Mouse (Mus musculus): ENCODE results near the gene Slc25a26.

Gene Slc25a26

DNA sequence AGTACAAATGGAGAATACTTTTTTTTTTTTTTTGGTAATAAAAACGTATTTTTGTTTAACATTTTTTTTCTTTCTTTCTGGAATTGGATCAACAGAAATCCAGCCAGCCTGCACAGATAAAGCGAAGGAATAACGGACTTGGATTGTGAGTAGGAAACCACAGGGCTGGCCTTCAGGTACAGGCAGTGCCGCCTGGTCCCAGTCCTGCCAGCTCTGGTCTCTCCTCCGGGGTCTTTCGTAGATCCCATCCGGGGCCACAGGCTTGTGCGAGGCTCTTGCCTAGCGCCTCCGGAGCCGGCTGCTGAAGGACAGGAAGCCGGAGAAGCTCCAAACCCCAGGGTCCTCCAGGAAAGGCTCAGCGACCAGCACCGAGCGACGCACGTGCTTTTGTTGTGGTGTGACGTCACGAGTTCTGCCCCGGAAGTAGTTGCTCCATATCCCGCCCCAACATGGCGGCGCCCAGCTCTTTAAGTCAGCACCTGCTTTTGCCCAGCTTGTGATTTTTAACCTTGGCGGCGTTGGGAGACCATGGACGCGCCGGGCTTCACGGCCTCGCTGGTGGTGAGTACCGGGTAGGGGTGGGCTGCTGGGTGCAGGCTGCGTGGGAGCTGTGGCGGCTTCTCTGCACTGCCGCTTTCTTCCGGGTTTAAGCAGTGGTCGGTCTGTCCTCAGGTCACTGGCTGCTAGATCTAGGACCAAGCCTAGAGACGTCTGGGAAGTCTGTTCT, at the start of gene Slc25a26:
Gene Slc25a26 (plus strand): TSS at position 435 of the 727 bp plus-strand sequence.
- peak; percentile 94 for DNase-seq (ENCODE audit: extremely low spot score)

DNA sequence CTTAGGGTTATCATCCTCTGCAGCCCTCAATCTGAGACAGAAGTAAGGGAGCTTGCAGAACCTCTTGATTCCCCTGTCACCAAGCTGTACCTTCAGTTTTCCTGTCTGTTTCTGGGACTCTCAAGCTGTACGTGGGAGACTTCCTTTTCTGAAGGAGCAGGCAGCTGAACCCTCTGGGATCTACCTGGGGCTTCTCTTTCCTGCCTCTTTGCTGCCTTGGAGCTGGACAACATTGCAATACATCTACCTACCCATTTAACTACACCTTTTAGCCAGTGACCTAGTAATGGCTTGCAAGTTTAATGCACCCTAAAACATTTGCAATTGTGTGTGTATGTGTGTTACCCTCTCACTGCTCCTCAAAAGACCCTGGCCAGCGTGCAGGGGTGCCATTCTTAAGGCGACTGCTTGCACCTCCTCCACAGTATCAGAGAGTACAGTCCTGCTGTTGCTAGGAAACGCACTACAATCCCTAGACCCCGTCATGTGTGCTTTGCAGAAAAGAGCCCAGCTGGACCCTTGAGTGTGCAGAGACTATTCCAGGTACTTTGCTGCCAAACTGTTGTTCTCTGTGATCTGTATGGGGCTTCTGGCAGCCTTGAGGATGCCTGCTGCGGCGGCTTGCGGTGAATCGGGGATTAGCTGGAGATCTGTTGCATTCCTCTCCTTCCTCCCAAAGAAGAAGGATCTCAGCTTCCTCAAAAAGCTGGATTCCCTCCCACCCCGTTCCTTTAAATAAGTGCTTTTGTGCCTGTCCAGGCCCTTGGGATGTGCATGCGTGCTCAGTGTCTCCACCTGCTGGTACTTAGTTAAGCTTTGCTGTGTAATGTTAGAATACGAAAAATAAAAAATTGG, 35.9 kb upstream of the Slc25a26 start:
- peak; percentile 59 for DNase-seq (ENCODE audit: extremely low spot score)

DNA sequence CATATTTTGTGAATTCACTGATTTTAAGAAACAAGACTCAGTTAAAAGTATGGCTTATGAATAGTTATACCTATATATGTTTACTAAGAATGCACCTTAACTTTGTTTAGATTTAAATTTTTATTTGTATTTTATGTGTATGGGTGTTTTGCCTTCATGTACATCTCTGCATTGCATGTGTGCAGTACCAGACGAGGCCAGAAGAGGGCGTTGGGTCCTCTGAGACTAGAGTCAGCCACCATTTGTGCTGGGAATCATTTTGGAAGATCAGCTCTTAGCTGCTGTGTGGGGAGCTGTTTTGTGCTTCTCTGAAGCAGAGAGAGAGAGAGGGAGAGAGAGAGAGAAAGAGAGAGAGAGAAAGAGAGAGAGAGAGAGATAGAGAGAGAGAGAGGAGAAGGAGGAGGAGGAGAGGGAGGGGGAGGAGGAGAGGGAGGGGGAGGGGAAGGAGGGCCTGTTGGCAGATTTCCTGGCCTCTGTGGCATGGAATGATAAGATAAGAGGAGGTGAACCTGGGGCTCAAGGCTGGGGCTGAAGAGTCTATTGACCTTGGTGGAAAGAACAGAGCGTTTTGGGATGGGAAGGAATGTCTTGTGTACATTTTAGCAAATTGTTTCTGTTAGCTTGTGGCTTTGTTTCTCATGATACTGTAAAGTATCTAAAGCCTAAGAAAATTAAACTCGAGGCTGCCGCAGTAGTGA, 33.5 kb upstream of the Slc25a26 start:
- peak; percentile 19 for DNase-seq (ENCODE audit: extremely low spot score)

DNA sequence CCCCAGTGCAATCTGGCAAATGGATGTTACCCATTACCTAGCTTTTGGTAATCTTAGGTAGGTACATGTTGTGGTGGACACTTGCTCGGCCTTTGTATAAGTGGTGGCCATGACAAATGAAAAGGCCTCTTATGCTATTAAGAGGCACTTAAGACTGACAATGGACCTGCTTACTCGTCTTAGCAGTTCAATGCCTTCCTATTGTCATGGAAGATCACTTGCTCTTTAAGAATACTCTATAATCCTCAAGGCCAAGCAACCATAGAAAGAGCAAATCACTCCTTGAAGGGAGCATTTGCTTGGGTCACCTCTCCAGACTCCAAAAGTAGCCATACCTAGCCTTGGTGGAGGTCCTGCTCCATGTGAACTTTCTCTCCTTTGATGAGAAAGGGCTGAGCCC, 7.4 kb upstream of the Slc25a26 start:
- no peak for DNase-seq (ENCODE audit: extremely low spot score)

DNA sequence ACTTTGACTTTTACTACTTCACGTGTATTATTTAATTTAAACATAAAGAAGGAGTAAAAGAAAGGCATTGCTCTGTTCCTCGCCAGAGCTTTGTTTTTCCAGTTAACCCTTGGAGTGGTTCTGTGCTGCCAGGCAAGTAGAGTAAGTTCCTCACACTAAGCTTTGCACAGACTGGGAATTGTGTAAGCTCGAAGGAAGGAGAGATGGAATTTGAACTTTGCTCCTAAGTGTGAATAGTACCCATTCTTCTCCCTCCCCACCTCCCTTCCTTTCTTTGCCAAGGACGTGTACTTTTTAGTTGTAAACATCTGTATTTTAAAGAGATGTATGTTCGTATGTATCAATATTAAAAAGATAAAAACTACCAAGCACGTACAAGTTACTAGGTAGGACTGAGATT, 3.8 kb downstream of the Slc25a26 start:
- no peak for DNase-seq (ENCODE audit: extremely low spot score)

DNA sequence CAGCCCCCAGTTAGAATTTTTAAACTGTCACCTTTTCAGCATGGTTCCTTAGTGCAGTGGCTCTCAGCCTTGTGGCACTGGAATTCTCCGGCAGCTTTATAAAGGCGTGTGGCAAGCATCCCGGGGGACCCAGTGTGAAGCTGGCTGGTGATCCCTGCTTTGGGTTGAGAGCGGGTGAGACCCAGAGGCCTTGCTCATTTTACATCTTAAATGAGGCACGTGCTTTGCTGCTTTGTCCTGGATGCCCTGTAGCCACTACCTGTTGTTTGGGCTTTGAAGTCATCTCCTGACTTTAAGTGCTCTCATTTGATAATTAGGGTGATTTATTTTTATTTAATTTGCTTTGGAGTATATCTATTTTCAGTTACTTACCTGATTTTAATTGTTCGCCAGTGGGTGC, 7.8 kb downstream of the Slc25a26 start:
- no peak for DNase-seq (ENCODE audit: extremely low spot score)

DNA sequence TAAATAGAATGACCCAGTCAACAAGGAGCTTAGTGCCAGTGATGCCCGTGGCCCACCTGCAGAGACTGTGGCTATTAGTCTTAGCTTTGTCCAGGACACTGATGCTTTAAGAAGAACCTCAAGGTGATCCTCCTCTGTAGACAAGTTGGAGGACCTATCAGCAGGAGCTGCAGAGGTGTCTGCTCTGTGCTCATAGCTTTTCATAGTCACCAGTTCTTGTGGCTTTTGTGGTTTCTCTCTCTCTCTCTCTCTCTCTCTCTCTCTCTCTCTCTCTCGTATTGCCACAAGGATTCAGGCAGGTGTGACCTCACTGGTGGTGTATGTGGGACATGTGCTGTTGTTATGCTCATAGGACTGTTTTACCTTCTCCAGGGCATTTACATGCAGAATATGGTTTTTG, 8.7 kb downstream of the Slc25a26 start:
- DNase-seq (ENCODE audit: extremely low spot score), result no peak

DNA sequence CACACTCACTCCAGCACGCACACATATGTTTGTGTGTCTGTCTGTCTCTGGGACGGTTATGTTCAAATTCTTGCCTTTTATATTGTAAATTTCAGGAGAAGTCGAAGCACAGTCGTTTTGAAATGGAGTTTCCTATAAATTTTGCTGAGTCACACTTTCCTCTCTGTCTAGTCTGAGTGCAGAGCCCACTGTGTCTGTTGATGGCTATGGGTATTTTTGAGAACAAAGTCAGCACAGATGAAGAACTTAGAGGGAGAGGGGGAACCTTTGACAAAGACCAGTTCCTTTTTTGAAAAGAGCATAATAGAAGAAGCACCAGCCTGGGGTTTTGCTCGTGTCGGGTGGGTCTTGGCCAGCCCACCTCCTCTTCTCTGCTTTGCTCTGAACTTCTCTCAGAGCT, 9.1 kb downstream of the Slc25a26 start:
- DNase-seq (ENCODE audit: extremely low spot score), result no peak

DNA sequence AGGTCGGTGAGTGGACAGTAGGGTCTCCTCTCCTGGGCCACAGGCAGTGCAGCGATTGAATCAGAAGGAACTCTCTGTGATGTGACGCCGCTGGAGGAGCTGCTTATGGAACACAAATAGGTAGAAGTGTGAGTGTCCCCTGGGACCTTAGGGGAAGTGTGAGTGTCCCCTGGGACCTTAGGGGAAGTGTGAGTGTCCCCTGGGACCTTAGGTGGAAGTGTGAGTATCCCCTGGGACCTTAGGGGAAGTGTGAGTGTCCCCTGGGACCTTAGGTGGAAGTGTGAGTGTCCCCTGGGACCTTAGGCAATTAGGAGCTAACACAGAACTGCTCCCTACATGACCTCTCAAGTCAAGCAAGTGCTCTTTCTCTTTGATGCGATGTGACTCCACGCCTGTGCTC, 18.0 kb downstream of the Slc25a26 start:
- DNase-seq (ENCODE audit: extremely low spot score), result no peak

DNA sequence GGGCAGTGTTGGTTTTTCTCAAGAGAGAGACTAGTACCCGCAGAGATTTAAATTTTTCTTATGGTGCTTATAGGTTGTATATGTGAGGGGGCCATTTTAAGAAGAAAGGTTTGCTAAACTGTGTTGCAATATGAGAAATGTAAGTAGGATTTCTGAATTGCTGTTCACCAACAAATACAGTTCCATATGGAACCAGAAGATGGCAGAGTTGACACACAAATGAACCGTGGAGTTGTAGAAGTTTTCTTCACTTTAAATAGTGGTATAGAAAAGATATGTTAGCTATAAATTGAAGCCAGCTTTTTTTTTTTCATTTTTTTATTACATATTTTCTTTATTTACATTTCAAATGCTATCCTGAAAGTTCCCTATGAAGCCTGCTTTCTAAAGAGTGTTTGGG, 24.2 kb downstream of the Slc25a26 start:
- peak; percentile 36 for DNase-seq (ENCODE audit: extremely low spot score)

DNA sequence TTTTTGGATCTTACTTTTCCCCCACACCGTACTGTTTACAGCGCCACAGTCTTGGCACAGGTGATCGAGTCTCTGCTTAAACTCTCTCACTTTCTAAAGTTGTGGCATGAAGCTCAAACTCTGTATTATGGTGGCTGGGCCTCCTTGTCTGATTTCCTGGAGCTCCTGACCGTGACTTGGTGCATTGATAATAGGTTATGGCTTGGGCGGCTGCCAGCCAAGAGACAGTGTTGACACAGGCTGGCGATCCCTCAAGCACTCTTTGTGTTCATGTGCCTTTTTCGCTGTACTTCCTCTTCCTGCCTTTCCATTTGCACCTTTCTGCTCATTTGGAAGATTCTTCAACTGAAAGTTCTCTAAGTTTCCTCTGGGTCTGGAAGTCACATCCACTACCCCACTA, 30.6 kb downstream of the Slc25a26 start:
- DNase-seq (ENCODE audit: extremely low spot score), result no peak

DNA sequence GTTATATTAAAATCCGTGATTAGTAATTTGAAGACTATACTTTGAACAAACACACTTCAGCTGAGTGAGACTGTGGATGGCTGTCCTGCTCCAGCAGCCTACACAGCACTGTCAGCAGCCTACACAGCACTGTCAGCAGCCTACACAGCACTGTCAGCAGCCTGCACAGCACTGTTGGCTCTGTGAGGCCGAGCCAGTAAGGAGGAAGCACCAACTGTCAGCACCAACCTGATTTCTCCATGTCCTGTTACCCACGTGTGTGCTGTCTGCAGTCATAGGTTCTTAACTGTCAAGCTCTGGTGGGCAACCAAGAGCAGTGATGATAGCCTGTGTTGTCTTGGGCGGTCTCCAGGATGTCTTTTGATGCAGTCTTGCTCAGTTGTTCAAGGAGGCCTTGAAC, 32.0 kb downstream of the Slc25a26 start:
- DNase-seq (ENCODE audit: extremely low spot score), result no peak

DNA sequence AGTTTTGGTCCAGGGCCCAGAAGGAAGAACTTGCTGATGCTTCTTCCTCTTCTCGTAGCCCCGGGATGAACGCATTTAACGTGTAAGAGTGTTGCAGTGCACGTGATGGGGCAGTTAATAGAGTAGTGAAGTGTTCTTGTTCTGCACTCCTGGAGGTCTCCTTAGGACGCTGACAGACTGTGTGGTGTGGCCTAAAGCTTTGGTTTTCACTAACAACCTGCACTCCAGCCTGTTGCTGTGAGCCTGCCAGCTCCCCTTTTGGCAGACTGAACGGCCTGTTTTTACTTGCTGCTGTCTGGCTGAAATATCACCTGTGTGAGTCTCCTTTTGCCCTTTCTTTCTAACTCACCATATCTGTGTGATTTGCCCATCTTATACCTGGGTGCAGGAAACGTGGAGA, 36.3 kb downstream of the Slc25a26 start:
- no peak for DNase-seq (ENCODE audit: extremely low spot score)

DNA sequence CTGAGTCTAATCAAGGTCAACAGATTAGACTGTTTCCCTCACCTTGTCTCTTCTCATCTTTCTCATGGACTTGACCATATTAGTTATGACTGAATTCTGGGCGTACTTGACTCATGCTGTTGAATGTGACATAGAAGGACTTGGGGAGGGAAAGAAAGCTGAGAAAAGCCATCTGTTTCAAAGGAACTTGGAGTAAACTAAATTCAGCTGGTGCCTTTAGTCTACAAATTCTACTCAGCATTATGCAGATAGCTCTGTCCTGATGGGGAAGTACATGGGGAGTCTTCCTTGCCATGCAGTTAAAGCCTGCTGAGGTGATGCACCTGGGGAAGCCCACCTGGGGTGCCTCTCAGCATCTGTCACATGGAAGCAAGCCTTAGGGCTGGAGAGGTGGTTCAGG, 37.5 kb downstream of the Slc25a26 start:
- no peak for DNase-seq (ENCODE audit: extremely low spot score)

DNA sequence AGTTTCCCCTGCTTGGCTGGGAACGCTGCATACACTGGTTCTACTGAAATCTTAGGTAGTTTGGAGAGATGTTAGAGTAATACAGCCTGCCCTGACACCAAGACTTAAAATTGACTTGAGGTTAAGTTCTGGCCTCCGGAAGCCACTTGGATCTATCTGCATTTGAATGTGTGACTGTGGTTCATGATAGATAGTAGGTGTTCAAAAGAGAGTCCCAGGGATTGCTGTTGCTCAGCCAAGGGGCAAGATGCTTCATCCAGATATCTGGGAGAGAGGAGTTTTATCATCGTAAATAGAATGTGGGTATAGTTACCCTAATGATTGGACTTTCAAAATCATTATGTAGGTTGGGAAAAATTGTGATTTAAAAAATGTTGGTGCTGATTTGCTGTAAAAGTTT, 40.0 kb downstream of the Slc25a26 start:
- DNase-seq (ENCODE audit: extremely low spot score), result no peak

DNA sequence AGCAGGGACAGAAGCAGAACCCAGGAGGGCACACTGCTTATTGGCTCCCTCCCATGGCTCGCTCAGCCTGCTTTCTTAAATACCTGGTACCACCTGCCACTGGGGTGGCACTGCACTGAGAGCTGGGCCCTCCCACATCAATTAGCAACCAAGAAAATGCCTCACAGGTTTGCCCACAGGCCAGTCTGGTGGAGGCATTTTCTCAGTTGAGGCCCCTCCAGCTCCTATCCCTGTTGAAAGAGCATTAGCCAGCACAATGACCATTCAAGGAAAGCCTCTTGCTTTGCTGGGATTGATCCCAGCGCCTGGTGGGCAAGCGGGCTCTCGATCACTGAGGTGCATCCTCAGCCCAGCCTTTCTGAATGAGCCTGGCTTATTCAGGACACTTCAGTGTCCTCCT, 40.5 kb downstream of the Slc25a26 start:
- no peak for DNase-seq (ENCODE audit: extremely low spot score)

DNA sequence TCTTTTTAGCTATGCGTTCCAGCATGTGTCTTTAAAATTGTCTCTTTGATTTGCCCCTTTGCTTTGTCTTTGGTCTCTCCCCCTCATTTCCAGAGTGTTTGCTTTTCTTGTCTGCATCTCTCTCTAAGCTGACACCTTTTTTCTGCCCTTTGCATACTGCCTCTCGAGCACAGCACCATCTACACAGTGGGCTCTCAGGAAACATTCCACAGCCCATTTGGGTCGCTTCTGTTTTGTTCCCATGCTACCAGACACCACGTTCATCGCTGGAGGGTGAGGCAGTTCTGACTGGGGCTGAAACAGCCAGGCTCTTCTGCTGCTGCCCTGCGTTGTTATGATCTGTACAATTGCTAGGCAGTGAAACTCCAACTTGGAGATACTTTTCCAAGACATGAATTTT, 41.0 kb downstream of the Slc25a26 start:
- no peak for DNase-seq (ENCODE audit: extremely low spot score)

DNA sequence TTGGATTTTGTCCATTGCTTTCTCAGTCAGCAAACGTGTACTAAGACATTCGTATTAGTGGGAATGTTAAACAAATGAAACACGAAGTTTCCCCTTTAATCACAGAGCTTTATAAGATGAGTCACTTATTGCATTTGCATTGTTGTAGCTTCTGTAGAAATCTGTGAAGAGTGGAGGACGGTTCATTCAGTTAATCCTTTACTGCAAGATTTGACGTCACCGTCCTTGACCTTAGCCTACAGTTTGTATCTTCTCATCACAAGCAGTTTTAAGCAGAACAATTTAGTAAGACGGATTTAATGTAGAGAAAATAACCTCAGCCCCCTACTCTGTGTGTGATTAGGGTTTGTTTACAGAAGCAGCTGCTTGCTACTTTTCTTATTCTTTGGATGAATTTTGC, 41.7 kb downstream of the Slc25a26 start:
- DNase-seq (ENCODE audit: extremely low spot score), result no peak

DNA sequence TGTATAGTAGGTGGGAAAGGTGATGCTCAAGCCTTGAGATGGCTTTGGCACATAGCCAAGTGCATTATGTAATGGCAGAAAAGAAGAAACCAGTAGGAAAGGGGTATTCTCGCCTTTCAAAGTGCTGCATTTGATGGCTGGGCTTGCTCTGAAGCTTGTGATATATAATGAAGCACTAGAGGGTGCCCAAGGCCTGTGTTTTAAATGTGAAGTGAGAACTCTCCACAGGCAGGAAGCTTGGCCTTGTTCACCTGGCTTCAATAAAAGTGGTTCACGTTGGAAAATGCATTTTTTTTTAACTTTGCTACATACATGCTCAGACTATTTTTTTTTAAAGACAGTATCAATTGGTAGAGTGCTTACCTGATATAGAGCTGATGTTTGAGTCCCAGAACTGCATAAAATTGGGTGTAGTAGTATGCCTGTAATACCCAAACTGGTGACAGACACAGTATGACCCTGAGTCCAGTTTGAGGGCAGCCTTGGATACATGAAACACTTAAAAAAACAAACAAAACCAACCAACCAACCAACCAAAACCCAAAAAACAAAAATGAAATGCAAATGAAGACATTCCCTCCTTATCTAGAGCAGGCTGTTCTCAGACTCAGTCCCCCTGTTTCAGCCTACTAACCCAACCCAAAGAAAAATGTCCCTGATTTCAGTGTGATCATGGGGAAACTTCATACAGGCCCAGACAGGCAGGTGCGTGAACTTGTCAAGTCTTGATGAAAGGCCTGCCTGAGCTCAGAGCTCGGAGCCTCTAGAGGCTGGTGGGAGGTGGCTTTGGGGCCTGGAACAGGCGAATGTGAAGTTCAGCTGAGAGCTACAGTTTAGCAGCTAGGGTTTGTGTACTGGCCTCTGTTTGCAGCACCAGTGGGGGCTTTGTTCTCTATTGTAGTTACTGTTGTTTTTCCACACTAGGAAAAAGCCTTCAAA, 44.0 kb downstream of the Slc25a26 start:
- DNase-seq (ENCODE audit: extremely low spot score), result peak; percentile 52

DNA sequence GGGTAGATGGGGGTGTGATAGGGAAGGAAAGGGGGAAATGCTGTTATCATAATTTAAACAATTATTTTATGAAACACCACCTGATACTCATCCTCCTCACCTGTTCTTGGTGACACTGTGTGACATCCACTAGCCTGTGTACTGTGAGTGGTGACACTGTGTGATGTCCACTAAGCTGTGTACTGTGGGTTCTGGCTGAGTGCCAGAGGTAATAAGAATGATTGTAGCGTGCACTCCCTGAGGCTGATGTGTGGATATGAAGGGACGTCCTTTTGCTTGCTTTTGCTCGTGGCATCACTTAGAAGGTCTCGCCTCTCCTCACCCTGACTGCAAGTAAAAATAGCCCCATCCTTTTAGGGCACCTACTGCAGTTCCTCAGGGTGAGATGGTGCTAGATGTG, 47.1 kb downstream of the Slc25a26 start:
- no peak for DNase-seq (ENCODE audit: extremely low spot score)

DNA sequence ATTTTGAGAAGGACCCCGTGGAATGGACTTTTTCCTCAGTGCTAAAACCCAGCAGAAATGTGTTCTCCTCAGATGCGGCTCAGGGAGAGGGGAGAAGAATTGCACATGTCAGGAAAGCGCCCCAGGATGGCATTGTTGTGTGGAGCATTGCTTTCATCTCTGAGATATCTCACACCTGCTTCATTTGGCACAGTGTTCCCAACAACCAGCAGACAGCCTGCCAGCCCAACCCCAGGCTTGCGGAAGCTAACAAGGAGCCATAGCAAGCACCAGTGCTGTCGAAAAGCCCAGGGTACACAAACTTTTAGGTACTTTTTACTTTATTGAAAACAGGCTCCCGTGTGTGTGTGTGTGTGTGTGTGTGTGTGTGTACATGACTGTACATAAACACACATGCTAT, 50.2 kb downstream of the Slc25a26 start:
- no peak for DNase-seq (ENCODE audit: extremely low spot score)

DNA sequence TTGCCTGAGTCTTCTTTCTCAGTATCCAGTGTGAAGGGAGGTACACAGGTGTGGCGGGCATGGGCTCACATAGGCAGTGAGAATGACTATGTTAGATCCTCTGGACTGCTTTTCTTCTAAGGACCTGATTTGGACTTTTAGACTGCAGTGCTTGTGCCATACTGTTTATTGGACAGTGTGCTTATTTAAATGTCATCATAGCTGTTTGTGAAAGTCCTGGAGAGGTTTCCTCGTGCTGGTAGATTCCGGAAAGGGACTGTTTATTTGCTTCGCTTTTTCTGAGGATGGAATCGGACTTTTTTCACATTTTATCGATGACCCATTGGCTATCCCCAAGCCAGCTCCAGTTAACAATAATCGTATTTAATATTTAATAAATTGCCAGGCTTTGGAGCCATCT, 50.7 kb downstream of the Slc25a26 start:
- no peak for DNase-seq (ENCODE audit: extremely low spot score)
